ENCODE assay signal across 25 mouse cellular contexts in genomic region chr7:78527564-78527963, GRCm38 (mm10).
"Had no signal": no experiment of that assay in that cellular context is flagged by ENCODE, and none has a peak within 500 bp of the region (broad histone marks: within the 10 kb centered on the region; RNA-seq: fewer than 3 reads in every experiment).

No protein-coding gene starts in this region.

- H3K4me2 ChIP-seq: heart, embryonic 12.5 days; hindbrain, embryonic 12.5 days; hindbrain, embryonic 14.5 days; intestine, embryonic 15.5 days; limb, embryonic 13.5 days; limb, embryonic 15.5 days; liver, embryonic 12.5 days had no signal

- H3K9me3 ChIP-seq: heart, embryonic 10.5 days; heart, embryonic 12.5 days; hindbrain, embryonic 10.5 days; hindbrain, embryonic 12.5 days; intestine, embryonic 15.5 days; limb, embryonic 13.5 days; limb, embryonic 15.5 days; liver, embryonic 12.5 days had no signal

- H3K27ac ChIP-seq: heart, embryonic 10.5 days; hindbrain, embryonic 10.5 days; hindbrain, embryonic 12.5 days; hindbrain, embryonic 14.5 days; intestine, embryonic 15.5 days; layer of hippocampus, adult 2 months; left cerebral cortex, adult 2 months; limb, embryonic 13.5 days; limb, embryonic 15.5 days; liver, embryonic 12.5 days had no signal

- ATAC-seq: hindbrain, embryonic 16.5 days; inflammation-experienced regulatory T-cells, adult 6 months; intestine, embryonic 15.5 days; intestine, postnatal 0 days; liver, embryonic 12.5 days had no signal

- H3K27me3 ChIP-seq: heart, embryonic 12.5 days; hindbrain, embryonic 12.5 days; intestine, embryonic 15.5 days; liver, embryonic 12.5 days had no signal

- H3K4me3 ChIP-seq: heart, embryonic 10.5 days; heart, embryonic 12.5 days; hindbrain, embryonic 10.5 days; hindbrain, embryonic 12.5 days; intestine, embryonic 15.5 days; layer of hippocampus, adult 2 months; left cerebral cortex, adult 2 months; limb, embryonic 13.5 days; limb, embryonic 15.5 days; liver, embryonic 12.5 days had no signal

- H3K36me3 ChIP-seq: heart, embryonic 10.5 days; heart, embryonic 12.5 days; hindbrain, embryonic 10.5 days; hindbrain, embryonic 12.5 days; intestine, embryonic 15.5 days; limb, embryonic 13.5 days; limb, embryonic 15.5 days; liver, embryonic 12.5 days had no signal

- H3K9ac ChIP-seq: heart, embryonic 12.5 days; hindbrain, embryonic 12.5 days; hindbrain, embryonic 14.5 days; intestine, embryonic 15.5 days; limb, embryonic 13.5 days; limb, embryonic 15.5 days; liver, embryonic 12.5 days had no signal

- H3K4me1 ChIP-seq: heart, embryonic 10.5 days; heart, embryonic 12.5 days; intestine, embryonic 15.5 days; limb, embryonic 13.5 days; limb, embryonic 15.5 days; liver, embryonic 12.5 days had no signal

- DNase-seq: gastrocnemius, postnatal 14 days; gastrocnemius, postnatal 36 days; heart, adult 18-20 months; heart, postnatal 10 days; heart, postnatal 4 days; kidney, adult 18-20 months; kidney, adult 8-10 months; kidney, postnatal 10 days; kidney, postnatal 25 days; kidney, postnatal 4 days; left cerebral cortex, postnatal 4 days had no signal
